Comparison of ENCODE assay signal across 21 mouse cellular contexts in the genomic region with DNA sequence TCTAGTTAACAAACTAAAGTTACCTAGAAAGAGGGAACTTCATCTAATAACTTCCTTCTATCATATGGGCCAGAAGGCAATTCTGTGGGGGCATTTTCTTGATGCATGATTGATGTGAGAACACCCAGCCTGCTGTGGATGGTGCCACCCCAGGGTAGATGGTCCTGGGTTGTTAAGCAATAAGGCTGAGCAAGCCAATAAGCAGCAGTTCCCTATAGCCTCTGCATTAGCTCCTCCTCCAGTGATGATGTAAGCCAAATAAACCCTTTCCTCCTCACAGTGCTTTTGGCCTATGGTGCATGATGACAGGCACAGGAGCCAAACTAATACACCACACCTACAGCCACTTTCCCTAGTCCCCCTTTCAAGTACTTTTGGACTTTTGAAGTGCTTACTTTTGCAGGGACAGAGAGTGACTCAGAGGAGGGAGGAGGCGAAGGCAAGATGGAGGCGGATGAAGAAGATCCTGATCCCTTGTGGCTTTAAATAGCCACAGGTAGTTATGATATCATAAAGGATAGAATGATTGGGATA.
"Had no signal": no experiment of that assay in that cellular context is flagged by ENCODE, and none has a peak within 500 bp of the region (broad histone marks: within the 10 kb centered on the region; RNA-seq: fewer than 3 reads in every experiment).

No protein-coding gene starts in this region.

- H3K27me3 ChIP-seq: limb, embryonic 13.5 days; liver, embryonic 12.5 days; liver, embryonic 15.5 days; lung, embryonic 15.5 days; midbrain, embryonic 12.5 days; midbrain, embryonic 15.5 days; neural tube, embryonic 13.5 days had no signal

- DNase-seq: kidney, adult 18-20 months; kidney, adult 9 months; kidney, postnatal 14 days; kidney, postnatal 4 days; liver; retina, postnatal 1 day; right cerebral cortex, postnatal 25 days; thymus, adult 18-20 months; thymus, postnatal 14 days; thymus, postnatal 4 days had no signal

- H3K36me3 ChIP-seq: limb, embryonic 10.5 days; limb, embryonic 13.5 days; liver, embryonic 12.5 days; liver, embryonic 15.5 days; lung, embryonic 15.5 days; midbrain, embryonic 12.5 days; midbrain, embryonic 15.5 days; neural tube, embryonic 13.5 days had no signal

- H3K27ac ChIP-seq: limb, embryonic 10.5 days; limb, embryonic 13.5 days; liver, embryonic 12.5 days; liver, embryonic 15.5 days; lung, embryonic 15.5 days; midbrain, embryonic 12.5 days; midbrain, embryonic 15.5 days; neural tube, embryonic 13.5 days had no signal

- H3K4me1 ChIP-seq: limb, embryonic 10.5 days; limb, embryonic 13.5 days; liver, embryonic 12.5 days; liver, embryonic 15.5 days; lung, embryonic 15.5 days; midbrain, embryonic 12.5 days; midbrain, embryonic 15.5 days; neural tube, embryonic 13.5 days had no signal

- ATAC-seq: inflammation-experienced regulatory T-cells, adult 6 months; intestine, embryonic 16.5 days; liver, embryonic 12.5 days; midbrain, embryonic 15.5 days had no signal

- H3K4me3 ChIP-seq: limb, embryonic 10.5 days; limb, embryonic 13.5 days; liver, embryonic 12.5 days; liver, embryonic 15.5 days; lung, embryonic 15.5 days; midbrain, embryonic 12.5 days; midbrain, embryonic 15.5 days; myocyte; neural tube, embryonic 13.5 days had no signal

- H3K9me3 ChIP-seq: limb, embryonic 10.5 days; limb, embryonic 13.5 days; liver, embryonic 12.5 days; liver, embryonic 15.5 days; lung, embryonic 15.5 days; midbrain, embryonic 12.5 days; midbrain, embryonic 15.5 days; neural tube, embryonic 13.5 days had no signal
